Mouse (Mus musculus): ENCODE data around the gene Pcgf2.
"Not testable (repeated sequence)": the region's sequence is repeated elsewhere in the genome, so short reads cannot be mapped to it uniquely, and the experiment has no call there.

Pcgf2 gene

DNA sequence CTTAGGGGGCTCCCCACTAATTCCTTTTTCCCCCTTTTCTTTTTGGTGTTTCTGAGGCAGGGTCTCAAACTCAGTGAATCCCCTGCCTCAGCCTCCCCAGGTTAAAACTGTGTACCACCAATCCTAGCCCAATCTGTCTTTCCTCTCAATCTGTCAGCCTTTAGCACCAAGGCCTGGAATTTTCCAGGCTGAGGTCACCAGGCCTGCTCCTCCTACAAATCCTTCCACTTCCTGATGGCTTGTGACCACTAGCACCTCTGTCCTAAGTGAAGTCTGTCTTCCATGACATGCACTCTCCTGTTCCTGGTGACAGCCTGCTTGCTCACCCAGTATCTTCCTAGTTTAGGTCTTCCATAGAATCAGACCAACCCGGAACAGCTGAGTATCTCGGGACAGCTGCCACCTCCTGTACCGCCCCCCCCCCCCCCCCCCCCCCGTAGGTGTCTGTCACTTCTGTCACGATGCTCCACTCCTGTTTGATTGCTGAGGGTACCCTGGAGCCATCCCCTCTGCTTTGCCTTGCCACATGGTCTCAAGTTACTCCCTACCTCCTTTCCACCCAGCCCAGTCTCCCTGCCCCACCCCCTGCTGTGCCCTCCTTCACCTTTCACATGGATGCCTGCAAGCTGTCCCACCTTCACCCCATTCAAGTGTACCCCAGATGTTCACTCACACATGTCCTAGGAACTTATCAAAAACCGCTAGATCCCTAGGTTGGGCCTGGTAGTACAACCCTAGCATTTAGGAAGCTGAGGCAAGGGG is 42.9 kb downstream of the Pcgf2 start:
- intact Hi-C loops (cut with DNase I), result no loop called here

DNA sequence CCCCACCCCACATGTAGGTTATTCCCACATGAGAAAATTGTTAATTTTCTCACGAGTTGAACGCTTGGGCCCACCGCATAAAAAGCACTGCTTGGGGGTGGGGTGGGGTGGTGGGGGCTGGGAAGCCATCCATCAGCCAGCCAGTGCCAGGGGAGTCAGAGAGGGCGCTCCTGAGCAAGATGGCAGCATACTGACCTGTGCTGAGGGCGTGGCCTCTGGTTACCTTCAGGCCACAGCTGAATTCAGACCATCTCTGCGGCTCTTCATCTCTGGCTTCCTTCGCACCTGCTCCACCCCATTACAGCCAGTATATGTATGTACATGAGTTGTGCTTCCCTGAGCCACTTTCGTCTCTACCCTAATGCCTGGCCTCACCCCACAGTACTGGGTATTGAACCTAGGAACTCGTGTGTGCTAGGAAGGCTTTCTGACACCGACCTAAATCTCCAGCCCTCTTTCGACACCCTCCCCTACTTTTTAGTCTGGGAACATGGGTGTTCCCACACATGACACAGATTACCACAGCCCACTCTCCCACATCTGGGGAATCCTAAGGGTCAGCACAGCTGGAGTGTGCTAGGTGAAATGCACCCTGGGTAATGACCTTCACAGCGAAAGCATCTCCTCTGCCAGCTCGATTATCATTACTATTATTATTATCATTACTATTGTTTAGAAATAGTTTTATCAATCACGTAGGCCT is 43.9 kb downstream of the Pcgf2 start:
- intact Hi-C loops (cut with DNase I), result no loop called here

DNA sequence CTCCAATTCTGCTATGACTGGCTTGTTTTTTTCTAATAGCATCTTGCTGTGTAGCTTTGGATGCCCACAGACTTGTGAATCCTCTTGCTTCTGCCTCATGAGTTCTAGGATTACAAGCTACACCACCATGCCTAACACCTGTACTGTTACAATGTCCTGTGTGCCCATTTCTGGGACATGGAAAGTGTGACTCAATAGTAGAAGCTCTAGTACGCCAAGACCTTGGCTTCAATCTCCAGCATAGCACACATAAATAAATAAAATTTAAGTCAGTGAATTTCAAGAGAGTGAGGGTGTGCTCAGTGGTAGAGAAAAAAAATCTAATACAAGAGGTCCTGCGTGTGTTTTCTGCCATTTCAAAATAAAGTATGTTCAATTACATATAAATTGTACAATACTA is 46.1 kb downstream of the Pcgf2 start:
- intact Hi-C loops (cut with DNase I), result no loop called here

DNA sequence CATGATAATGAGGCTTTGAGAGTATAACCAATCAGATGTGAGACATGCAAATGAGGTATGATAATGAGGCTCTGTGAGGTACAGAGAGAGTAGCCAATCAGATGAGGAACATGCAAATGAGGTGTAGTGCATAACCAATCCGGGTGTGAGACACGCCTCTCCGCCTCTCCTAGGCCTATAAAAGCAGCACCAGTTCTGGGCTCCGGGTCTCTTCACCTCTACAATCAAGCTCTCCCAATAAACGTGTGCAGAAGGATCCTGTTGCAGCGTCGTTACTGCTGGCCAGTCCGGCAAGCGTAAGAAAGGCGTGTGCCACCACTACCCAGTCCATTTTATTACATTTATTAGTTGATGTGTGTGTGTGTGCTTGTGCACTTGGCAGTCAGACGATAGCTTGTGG is 46.9 kb downstream of the Pcgf2 start:
- intact Hi-C loops (cut with DNase I), result not testable (repeated sequence)

DNA sequence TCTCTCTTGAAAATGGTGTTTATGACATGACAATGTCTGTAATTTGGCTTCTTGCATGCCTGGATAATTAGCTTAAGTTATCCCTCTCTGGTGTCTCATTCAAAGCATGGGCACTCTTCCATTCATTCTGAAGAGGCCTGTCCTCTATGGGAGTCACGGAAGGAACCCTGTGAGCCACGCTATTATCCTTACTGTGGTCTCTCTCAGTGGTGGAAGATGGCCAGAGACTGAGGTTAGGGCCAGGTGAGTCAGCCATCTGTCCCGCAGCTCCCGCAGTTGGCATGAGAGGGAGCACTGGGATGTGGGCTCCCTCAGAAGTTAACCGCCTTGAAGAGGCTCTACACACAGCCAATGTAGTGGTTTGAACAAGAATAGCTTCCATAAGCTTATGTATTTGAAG is 50.0 kb downstream of the Pcgf2 start:
- intact Hi-C loops (cut with DNase I), result no loop called here

DNA sequence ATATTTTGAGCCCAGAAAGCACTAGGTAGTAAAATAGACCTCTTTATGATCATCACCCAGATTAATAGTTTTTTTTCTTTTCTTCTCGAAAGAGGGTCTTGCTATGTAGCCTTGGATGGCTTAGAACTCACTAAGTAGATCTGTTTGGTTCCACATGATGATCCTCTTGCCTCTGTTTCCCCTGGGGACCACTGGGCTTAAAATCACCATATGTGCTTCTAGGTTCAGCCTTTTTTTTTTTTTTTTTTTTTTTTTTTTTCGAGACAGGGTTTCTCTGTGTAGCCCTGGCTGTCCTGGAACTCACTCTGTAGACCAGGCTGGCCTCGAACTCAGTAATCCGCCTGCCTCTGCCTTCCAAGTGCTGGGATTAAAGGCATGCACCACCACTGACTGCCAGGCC is 51.8 kb downstream of the Pcgf2 start:
- intact Hi-C loops (cut with DNase I), result not testable (repeated sequence)

DNA sequence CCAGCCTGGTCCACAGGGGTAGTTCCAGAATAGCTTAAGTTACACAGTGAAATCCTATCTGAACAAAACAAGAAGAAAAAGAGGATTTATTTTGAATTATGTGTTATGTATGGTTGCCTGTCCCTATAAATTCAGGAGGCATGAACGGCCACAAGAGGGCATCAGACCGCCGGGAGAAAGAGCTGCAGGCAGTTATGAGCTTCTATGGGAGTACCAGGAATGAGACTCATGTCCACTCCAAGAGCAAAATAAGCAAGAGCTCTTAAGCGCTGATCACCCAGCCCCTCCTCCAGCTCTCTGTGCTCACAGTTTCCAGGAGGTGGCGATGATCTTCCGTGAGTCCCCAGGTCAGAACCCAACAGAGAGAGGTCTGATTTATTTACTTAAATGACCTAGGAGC is 55.5 kb downstream of the Pcgf2 start:
- intact Hi-C loops (cut with DNase I), result loop anchor here (2.0 kb wide), 1 partner anchor 46 kb away; no protein-coding TSS in a partner anchor

DNA sequence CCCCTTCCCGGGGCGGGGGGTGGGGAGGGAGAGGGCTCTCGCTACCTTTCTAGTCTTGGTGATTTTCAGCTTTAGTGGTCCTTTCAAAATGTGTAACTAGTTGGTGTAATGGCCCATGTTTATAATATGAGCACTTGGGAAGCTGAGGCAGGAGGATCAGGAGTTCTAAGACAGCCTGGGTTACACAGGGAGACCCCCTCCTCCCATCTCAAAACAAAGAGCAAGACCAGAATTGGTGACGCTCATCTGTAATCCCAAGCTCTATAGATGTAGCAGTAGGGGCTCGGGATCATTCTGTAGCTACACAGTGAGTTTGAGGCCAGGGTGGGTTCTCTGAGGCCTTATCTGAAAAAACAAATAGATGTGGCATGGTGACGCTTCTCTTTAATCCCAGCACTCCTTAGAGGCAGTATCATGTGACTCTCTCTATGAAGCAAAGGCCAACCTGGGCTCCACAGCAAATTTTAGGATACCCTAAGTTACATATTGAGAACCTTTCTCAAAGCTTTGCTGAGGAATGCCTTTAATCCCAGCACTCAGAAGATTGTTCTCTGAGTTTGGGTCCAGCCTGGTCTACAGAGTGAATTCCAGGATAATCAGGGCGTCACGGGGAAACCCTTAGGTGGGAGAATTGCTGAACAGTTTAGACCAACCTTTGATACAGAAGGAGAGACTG is 56.8 kb downstream of the Pcgf2 start:
- intact Hi-C loops (cut with DNase I), result loop anchor here (2.0 kb wide), 1 partner anchor 47 kb away; no protein-coding TSS in a partner anchor

DNA sequence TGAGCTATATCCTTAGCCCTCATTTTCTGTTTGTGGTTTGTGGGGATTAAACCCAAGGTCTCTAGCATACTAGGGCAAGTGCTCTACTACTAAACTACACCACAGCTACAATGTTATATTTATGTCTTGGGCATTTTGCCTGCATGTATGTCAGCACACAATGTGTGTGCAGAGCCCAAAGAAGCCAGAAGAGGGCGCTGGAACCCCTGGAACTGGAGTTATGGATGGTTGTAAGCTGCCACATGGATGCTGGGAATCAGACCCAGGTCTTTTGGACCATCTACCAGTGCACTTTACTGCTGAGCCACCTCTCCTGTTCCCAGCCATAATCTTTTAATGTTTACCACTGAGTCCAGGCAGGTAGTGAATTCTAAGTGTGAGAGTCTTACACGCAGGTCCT is 57.6 kb downstream of the Pcgf2 start:
- intact Hi-C loops (cut with DNase I), result no loop called here

DNA sequence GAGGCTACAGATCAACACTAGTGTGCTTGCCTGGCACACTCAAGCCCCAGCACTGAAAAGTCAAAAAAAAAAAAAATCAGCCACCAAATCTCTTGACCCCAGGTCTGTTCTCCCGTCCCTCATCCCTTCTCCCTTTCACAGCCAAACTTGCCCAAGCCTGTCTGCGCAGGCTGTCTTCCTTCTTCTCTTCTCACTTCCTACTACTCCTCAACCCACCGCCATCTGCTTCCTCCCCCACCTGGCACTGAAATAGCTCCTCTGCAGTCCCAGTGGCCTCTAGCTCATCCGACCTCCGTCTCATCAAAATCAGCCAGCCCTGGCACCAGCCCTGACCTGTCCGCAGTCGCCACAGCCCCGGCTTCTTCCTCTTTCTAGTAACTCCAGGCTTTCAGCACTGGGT is 58.6 kb downstream of the Pcgf2 start:
- intact Hi-C loops (cut with DNase I), result no loop called here

Small RNAs within 50 kb of the gene (microRNA-seq; reads per million reads assigned to microRNA genes)
- gene Gm24158, result 0.34 to 0.74 reads per million in 2 experiments
- gene Mir6927, result 0.12 to 0.34 reads per million in 2 experiments
- 0 to 0.74 reads per million in 2 experiments for gene Mir8102

Measured in adrenal gland (tissue).